Mouse (Mus musculus): ENCODE results near the gene Brinp3. TPM values are rescaled to one million over a fixed set of nuclear protein-coding genes. Genes with fewer than 3 reads are reported as not detected.

The Brinp3 gene
- polyA plus RNA-seq (2012; ENCODE audit: insufficient read depth, low replicate concordance) = not detected in 2 replicates

DNA sequence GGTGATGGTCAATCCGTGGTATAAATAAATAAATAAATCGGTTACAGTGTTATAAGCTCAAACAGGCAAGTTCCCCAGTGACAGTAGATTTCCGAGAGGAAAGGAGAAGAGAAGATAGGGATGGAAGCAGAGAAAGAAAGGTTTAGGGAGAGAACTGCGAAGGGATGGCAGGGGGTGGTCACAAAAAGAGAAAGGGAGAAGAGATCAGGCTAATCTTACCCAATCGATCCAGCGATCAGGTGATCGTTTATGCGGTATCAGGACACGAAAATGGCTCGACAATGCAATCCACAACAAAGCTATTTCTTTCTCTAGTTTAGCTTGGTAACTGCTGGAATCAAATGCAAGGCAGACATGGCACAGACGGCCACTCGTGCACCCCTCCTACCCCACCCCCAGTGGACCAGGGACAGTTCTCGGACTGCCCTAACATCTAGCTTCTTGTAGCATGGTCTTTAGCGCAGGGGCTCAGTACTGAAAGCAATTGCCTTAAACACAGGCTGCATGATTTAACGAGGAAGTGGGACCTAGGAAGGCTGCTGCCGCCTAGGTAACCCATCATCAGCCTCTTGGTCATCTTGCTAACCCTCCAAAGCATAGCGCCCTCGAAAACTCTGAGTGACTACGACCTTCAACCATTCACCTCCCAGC is at the start of gene Brinp3:
Gene Brinp3, plus strand, starts transcription at position 80 of the 651 bp plus-strand sequence.
- TF ChIP-seq FLI1 (IDR thresholded peaks at IDR 0.05; ENCODE audit: low read length) (no peak), GATA1 (IDR thresholded peaks at IDR 0.05; ENCODE audit: borderline replicate concordance, low read length) (no peak)
- no peaks in the 10 kb centered on the region for H3K36me3 ChIP-seq (replicated peaks; ENCODE audit: low read length)
- H3K9me3 ChIP-seq = no peaks in the 10 kb centered on the region
- peaks cover 18% of the 10 kb centered on the region for H3K4me1 ChIP-seq
- H3K27me3 ChIP-seq (replicated peaks) = peaks cover 38% of the 10 kb centered on the region
- peak within 1 kb of the TSS; percentile 72 for H3K4me3 ChIP-seq (replicated peaks)

GRCm38 (mm10) chr1:146494221-146494620 is 339 bp upstream of the Brinp3 start:
- H3K36me3 ChIP-seq (replicated peaks; ENCODE audit: low read length) = no peaks in the 10 kb centered on the region
- no peak overlapping the region for H3K4me3 ChIP-seq (replicated peaks)
- TF ChIP-seq FLI1 (IDR thresholded peaks at IDR 0.05; ENCODE audit: low read length) (no peak), GATA1 (IDR thresholded peaks at IDR 0.05; ENCODE audit: borderline replicate concordance, low read length) (no peak)
- H3K27me3 ChIP-seq (replicated peaks) = peaks cover 38% of the 10 kb centered on the region
- H3K9me3 ChIP-seq = no peaks in the 10 kb centered on the region
- peaks cover 18% of the 10 kb centered on the region for H3K4me1 ChIP-seq

GRCm38 (mm10) chr1:146495386-146495785 is 826 bp downstream of the Brinp3 start:
- H3K4me3 ChIP-seq (replicated peaks) = no peak overlapping the region
- TF ChIP-seq GATA1 (IDR thresholded peaks at IDR 0.05; ENCODE audit: borderline replicate concordance, low read length) (no peak), FLI1 (IDR thresholded peaks at IDR 0.05; ENCODE audit: low read length) (no peak)
- peaks cover 38% of the 10 kb centered on the region for H3K27me3 ChIP-seq (replicated peaks)
- H3K4me1 ChIP-seq = peaks cover 18% of the 10 kb centered on the region
- no peaks in the 10 kb centered on the region for H3K36me3 ChIP-seq (replicated peaks; ENCODE audit: low read length)
- no peaks in the 10 kb centered on the region for H3K9me3 ChIP-seq

DNA sequence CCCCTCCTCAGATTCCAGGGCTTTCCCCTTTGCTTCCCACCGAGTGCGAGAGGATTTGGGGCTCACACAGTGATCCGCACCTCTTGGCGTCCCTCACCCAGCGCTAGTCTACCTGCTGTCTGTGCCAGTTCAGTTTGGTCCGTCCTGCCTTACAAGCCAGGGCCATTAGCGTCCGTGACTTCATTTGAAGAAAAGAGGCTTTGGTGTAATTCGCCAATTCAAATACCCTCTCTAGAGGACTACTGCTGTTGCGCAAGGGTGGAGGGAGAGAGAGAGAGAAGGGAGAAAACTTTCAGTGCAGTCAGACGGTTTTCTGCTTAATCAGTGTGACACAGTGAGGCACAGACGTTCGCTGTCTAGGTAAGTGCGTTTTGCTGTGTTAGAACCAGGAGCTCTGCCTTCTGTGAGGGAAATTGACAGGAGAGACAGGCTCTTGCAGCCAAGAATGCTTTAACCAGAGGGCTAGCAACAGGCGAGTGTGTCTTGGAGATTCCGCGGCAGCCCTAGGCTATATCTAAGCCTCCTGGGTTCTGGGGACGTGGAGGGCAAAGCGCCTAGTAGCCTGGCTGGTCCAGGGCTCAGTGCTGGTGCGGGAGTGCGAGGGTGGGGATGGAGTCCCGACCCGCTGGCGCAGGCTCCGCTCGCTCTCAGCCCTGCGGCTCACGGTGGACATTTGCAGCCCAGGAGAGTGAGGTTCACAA is 3.0 kb downstream of the Brinp3 start:
- Histone ChIP-seq H3K27me3 (replicated peaks) (peaks cover 38% of the 10 kb centered on the region), H3K9me3 (no peaks in the 10 kb centered on the region), H3K4me3 (replicated peaks) (peak overlapping the region; percentile 87), H3K36me3 (replicated peaks; ENCODE audit: low read length) (no peaks in the 10 kb centered on the region), H3K4me1 (peaks cover 18% of the 10 kb centered on the region)
- TF ChIP-seq FLI1 (IDR thresholded peaks at IDR 0.05; ENCODE audit: low read length) = no peak
- no peak for TF ChIP-seq GATA1 (IDR thresholded peaks at IDR 0.05; ENCODE audit: borderline replicate concordance, low read length)

DNA sequence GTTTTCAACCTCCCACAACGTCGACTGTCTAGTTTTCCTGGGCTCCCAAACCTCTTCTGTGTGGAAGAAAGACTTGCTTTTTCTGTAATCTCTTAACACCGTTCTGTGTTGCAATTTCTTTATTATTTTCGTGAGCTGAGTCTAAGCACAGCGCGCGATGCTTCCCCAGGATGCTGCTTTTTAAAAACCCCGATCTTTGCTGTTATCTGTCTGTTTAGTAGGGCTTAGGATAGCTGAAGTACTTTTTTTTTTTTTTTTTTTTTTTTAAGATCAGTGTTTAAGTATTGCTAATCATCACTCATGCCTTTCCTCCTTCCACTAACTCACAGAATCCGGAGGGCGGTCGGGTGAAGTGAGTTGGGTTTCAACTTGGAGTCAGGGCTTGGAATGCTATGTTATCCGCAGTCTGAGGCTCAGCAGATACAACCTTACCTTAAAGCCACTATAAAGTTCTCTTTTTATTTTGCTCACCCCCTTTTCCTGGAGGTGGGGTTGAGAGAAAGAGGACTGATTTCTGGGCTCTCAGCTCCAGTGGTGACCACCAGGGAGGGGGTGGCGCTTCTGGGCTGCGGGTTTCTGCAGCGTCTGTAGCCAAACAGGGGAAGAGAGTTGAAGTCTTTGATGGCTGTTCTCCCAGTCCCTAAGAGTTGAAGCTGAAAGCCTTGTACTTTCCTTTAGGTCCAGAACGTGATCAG is 3.7 kb downstream of the Brinp3 start:
- TF ChIP-seq GATA1 (IDR thresholded peaks at IDR 0.05; ENCODE audit: borderline replicate concordance, low read length) (no peak), FLI1 (IDR thresholded peaks at IDR 0.05; ENCODE audit: low read length) (no peak)
- no peaks in the 10 kb centered on the region for H3K36me3 ChIP-seq (replicated peaks; ENCODE audit: low read length)
- no peaks in the 10 kb centered on the region for H3K9me3 ChIP-seq
- H3K4me3 ChIP-seq (replicated peaks) = peak overlapping the region; percentile 87
- peaks cover 18% of the 10 kb centered on the region for H3K4me1 ChIP-seq
- H3K27me3 ChIP-seq (replicated peaks) = peaks cover 38% of the 10 kb centered on the region

- Histone ChIP-seq H3K36me3 (replicated peaks; ENCODE audit: low read length) (no peaks in the 10 kb centered on the region), H3K9me3 (no peaks in the 10 kb centered on the region), H3K4me1 (peaks cover 18% of the 10 kb centered on the region), H3K27me3 (replicated peaks) (peaks cover 38% of the 10 kb centered on the region), H3K4me3 (replicated peaks) (peak overlapping the region; percentile 77)
- TF ChIP-seq GATA1 (IDR thresholded peaks at IDR 0.05; ENCODE audit: borderline replicate concordance, low read length) = no peak
- no peak for TF ChIP-seq FLI1 (IDR thresholded peaks at IDR 0.05; ENCODE audit: low read length)
Measured at GRCm38 (mm10) chr1:146498780-146499114, 4.2 kb downstream of the Brinp3 start.

- Histone ChIP-seq H3K4me3 (replicated peaks) (no peak overlapping the region), H3K4me1 (no peaks in the 10 kb centered on the region), H3K36me3 (replicated peaks; ENCODE audit: low read length) (no peaks in the 10 kb centered on the region), H3K27me3 (replicated peaks) (no peaks in the 10 kb centered on the region), H3K9me3 (no peaks in the 10 kb centered on the region)
- TF ChIP-seq GATA1 (IDR thresholded peaks at IDR 0.05; ENCODE audit: borderline replicate concordance, low read length) (no peak), FLI1 (IDR thresholded peaks at IDR 0.05; ENCODE audit: low read length) (no peak)
Measured at GRCm38 (mm10) chr1:146515377-146515776, 20.8 kb downstream of the Brinp3 start.

DNA sequence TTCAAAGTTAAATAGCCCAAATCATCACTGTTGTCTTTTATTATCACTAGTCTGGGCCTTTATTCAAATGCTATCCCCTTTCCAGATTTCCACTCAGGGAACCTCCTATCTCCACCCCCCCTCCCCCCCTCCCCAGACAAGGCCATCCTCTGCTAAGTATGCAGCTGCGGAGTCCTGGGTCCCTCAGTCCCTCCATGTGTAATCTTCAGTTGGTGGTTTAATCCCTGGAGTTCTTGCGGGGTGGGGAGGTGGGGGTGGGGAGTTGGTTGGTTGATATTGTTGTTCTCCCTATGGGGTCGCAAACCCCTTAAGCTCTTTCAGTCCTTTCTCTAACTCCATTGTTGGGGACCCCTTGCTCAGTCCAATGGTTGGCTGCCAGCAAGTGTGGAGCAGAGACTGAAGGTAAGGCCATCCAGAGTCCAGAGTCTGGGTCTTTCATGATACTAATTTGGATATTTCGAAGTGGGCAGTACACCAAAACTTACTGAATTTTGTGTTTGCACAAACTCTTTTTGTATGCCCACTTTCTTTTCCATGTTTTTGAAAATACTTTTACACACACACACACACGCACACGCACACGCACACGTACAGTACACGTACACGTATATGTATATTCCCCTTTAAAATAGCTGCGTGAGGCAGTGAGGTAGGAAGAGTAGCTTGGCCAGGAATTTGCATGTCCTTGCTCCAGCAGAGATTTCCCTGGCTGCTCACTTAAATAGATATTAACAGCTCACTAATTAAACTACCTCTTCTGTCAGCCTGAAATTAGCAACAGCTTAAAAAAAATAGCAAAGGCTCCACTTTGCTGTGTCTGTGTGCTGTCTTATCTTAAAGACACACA is 29.4 kb downstream of the Brinp3 start:
- no peaks in the 10 kb centered on the region for H3K36me3 ChIP-seq (replicated peaks; ENCODE audit: low read length)
- H3K9me3 ChIP-seq = no peaks in the 10 kb centered on the region
- no peaks in the 10 kb centered on the region for H3K27me3 ChIP-seq (replicated peaks)
- no peaks in the 10 kb centered on the region for H3K4me1 ChIP-seq
- no peak overlapping the region for H3K4me3 ChIP-seq (replicated peaks)
- TF ChIP-seq FLI1 (IDR thresholded peaks at IDR 0.05; ENCODE audit: low read length) = no peak
- no peak for TF ChIP-seq GATA1 (IDR thresholded peaks at IDR 0.05; ENCODE audit: borderline replicate concordance, low read length)

DNA sequence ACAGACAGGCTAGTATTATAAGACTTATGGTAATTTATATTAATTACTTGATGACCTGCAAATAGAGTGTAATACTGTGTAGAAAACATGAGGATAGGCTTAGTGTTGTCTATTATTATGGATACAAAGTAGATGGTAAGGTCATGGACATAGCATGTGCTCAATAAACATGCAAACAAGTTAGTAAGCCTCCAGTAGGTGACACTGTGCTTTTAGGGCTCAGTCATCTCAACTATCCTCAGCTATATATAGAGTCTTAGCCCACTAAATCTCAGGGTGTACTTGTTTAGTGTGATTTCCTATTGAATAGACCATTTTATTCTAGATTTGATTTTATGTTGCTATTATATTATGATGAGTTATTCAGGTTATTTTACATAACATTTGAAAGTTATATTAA is 34.0 kb downstream of the Brinp3 start:
- Histone ChIP-seq H3K4me1 (no peaks in the 10 kb centered on the region), H3K36me3 (replicated peaks; ENCODE audit: low read length) (no peaks in the 10 kb centered on the region), H3K27me3 (replicated peaks) (no peaks in the 10 kb centered on the region), H3K9me3 (no peaks in the 10 kb centered on the region), H3K4me3 (replicated peaks) (no peak overlapping the region)
- TF ChIP-seq GATA1 (IDR thresholded peaks at IDR 0.05; ENCODE audit: borderline replicate concordance, low read length) = no peak
- no peak for TF ChIP-seq FLI1 (IDR thresholded peaks at IDR 0.05; ENCODE audit: low read length)

Data from megakaryocyte, embryonic 14.5 days (primary cell).